Mouse (Mus musculus): ENCODE results near the gene Med13l. TPM values are rescaled to one million over a fixed set of nuclear protein-coding genes. Genes with fewer than 3 reads are reported as not detected.
A peak's percentile ranks its signal among the peaks of the same experiment; 100 is the strongest.

Med13l gene
- total RNA-seq, 2 experiments from 2014 or later = 108 to 109 TPM

DNA sequence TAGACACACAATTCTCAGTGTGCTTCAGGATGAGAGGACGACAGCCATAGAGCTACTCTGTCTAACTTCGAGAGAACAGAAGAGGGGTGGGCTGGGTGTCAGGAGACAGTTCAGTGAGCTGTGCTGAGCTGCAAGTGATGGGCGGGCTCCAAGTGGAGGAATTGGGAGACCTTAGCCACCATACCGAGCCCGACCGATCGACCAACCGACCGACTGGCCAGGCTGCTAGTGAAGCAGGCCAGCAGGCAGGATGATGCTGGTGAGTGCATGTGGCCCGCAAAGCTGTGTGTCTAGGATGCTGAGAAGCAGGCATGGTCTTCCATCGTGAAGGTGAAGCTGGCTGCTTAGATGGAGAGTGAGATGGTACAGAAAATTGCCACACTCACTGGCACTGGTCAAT lies 94.1 kb downstream of the Med13l start:
- no peak for DNase-seq (ENCODE audit: low spot score in 2 of 2)

- DNase-seq (ENCODE audit: low spot score in 2 of 2) = no peak
These were observed 94.5 kb downstream of the Med13l start for GRCm38 (mm10) chr5:118655025-118655424.

GRCm38 (mm10) chr5:118655428-118655827 lies 94.9 kb downstream of the Med13l start:
- no peak for DNase-seq (ENCODE audit: low spot score in 2 of 2)

DNA sequence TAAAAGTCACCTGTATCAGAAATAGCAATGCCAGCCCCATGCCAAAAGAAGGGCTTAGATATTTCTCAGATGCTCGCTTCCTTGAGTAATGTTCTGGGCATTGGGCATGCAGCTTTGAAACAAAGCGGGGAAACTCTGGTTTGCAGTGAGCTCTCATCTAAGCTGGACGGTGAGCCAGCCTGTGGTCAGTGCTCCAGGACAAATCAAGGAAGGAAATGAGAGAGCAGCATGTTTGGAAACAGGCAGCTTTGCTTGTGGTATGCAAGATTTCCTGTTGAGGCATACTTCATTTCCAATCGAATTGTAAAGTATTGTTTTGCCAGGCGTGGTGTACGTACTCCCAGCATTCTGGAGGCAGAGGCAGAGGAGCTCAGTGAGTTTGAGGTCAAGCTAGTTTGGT lies 95.5 kb downstream of the Med13l start:
- no peak for DNase-seq (ENCODE audit: low spot score in 2 of 2)

- DNase-seq (ENCODE audit: low spot score in 2 of 2) = no peak
These were observed 97.9 kb downstream of the Med13l start for GRCm38 (mm10) chr5:118658256-118658837.

GRCm38 (mm10) chr5:118659713-118660112 lies 99.2 kb downstream of the Med13l start:
- DNase-seq (ENCODE audit: low spot score in 2 of 2) = no peak

GRCm38 (mm10) chr5:118661751-118662150 lies 101.3 kb downstream of the Med13l start:
- no peak for DNase-seq (ENCODE audit: low spot score in 2 of 2)

DNA sequence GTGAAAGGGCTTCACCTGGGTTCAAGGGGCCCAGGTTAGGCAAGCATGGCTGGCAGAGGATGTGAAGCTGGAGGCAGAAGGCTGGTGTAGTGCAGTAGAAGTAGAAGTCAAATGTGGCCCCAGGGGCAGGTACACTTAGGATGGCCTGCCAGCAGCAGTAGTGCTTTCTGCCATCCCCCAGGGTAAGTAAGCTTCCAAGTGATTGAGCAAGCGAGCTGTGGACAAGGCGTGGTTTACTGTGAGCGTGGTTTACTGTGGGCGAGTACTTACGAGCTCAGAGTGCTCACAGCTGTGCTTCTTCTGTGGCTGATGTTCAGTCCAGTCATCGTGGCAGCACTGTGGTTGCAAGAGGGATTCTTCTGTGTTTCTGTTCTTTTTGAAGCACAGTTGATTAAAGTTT lies 103.5 kb downstream of the Med13l start:
- DNase-seq (ENCODE audit: low spot score in 2 of 2) = no peak

DNA sequence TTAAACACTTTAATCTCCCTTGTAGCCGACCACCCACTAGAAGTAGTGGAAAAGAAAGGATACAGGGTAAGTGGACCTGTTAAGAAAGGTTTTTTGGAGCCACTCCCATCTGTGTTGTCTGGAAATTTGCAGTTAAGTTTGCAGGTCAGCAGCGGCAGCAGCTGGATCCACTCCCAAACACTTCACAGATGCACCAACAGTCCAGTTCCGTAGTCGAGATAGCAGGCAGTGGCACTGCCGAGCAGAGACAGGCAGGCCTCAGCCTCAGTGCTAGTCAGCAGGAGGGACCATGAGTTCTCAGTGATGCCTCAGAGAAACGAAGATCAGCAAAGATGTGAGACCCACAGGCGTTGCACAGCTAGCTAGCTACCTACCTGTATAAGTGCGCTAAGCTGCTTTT lies 104.5 kb downstream of the Med13l start:
- DNase-seq (ENCODE audit: low spot score in 2 of 2) = no peak

- no peak for DNase-seq (ENCODE audit: low spot score in 2 of 2)
These were observed 106.1 kb downstream of the Med13l start for GRCm38 (mm10) chr5:118666437-118667207.

- no peak for DNase-seq (ENCODE audit: low spot score in 2 of 2)
These were observed 107.4 kb downstream of the Med13l start for GRCm38 (mm10) chr5:118667863-118668262.

GRCm38 (mm10) chr5:118668931-118669330 lies 108.5 kb downstream of the Med13l start:
- no peak for DNase-seq (ENCODE audit: low spot score in 2 of 2)

GRCm38 (mm10) chr5:118672111-118672510 lies 111.6 kb downstream of the Med13l start:
- peak in 1 of 2 experiments; percentile 50 for DNase-seq (ENCODE audit: low spot score in 2 of 2)

- no peak for DNase-seq (ENCODE audit: low spot score in 2 of 2)
These were observed 113.4 kb downstream of the Med13l start for GRCm38 (mm10) chr5:118673859-118674258.

DNA sequence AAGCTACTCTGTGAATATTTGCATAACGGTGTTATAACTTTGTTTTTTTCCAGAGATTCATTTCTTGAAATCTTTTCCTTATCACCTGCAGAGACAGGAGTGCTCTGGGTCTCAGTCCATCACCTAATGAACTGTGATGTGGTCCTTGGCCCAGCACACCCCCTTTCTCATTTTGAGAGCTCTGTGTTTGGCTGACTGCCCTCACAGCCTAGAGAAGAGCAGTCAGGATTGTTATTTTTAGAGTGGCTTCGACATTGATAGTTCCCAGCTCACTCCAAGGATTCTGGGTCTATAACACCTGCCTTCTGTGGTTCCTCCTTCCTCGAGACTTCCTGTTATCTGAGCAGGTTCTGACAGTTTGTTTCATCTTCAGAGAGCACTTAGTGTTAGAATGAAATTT lies 113.8 kb downstream of the Med13l start:
- no peak for DNase-seq (ENCODE audit: low spot score in 2 of 2)

DNA sequence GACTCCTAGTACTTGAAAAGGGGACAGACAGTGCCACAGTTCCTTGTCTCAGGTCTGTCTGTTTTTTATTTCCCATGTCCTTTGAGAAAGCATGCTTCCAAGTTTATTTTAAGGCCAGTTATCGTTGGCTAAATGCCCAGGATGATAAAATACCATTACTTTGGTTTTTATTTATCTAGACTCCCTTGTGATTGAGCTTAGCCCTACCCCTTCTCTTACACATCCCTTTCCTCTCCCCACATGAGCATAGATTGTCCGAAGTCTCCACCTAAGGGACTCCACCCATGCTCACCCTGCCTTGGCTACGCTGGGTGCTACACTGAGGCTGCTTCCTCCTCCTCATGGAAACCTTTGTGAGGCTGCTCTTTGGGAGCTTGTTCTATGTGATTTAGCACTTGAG lies 115.2 kb downstream of the Med13l start:
- DNase-seq (ENCODE audit: low spot score in 2 of 2) = no peak

- DNase-seq (ENCODE audit: low spot score in 2 of 2) = peak; percentile 23 to 33
These were observed 115.9 kb downstream of the Med13l start for GRCm38 (mm10) chr5:118676151-118676918.

- no peak for DNase-seq (ENCODE audit: low spot score in 2 of 2)
These were observed 118.9 kb downstream of the Med13l start for GRCm38 (mm10) chr5:118679283-118679835.

GRCm38 (mm10) chr5:118680853-118681252 lies 120.4 kb downstream of the Med13l start:
- DNase-seq (ENCODE audit: low spot score in 2 of 2) = no peak

- DNase-seq (ENCODE audit: low spot score in 2 of 2) = no peak
These were observed 121.5 kb downstream of the Med13l start for GRCm38 (mm10) chr5:118682007-118682406.

- DNase-seq (ENCODE audit: low spot score in 2 of 2) = no peak
These were observed 124.7 kb downstream of the Med13l start for GRCm38 (mm10) chr5:118685145-118685544.

GRCm38 (mm10) chr5:118686021-118686420 lies 125.5 kb downstream of the Med13l start:
- no peak for DNase-seq (ENCODE audit: low spot score in 2 of 2)

Measured in left cerebral cortex, adult 18-20 months (tissue).